Mouse (Mus musculus) erythroblast, adult 5-6 weeks (primary cell): ENCODE data around the gene Vstm2b. TPM values are rescaled to one million over a fixed set of nuclear protein-coding genes. Genes with fewer than 3 reads are reported as not detected.

Experiments used
- ATAC-seq: replicated peaks from 2 replicates; pipeline ENCODE4 v1.8.0; 2016; ENCODE audit warnings: moderate number of reproducible peaks, mild to moderate bottlenecking, moderate TSS enrichment, inconsistent platforms; ENCODE audit not compliant: poor library complexity, low FRiP score, severe bottlenecking
- total RNA-seq, 2 experiments: library from RNA; stranded (forward) in 1 of 2; stranded (reverse) in 1 of 2; fragments of 150-400 nt in 1 of 2; fragments of 200-764, 138-1000 nt in 1 of 2; gene quantifications; 2 replicates each; pipeline versions ENCODE4 v1.2.3 to v1.2.4; 2015 to 2017; ENCODE audit warnings: low replicate concordance in 2 of 2

Vstm2b gene
- total RNA-seq (2015; ENCODE audit: low replicate concordance) (not detected in 2 replicates), total RNA-seq (2017; ENCODE audit: low replicate concordance) (not detected in 2 replicates)

GRCm38 (mm10) chr7:40898096-40898710 is at the start of gene Vstm2b:
Gene Vstm2b (plus strand): TSS chr7:40898328.
- ATAC-seq: no peak

GRCm38 (mm10) chr7:40856088-40856625 is 42.0 kb upstream of the Vstm2b start:
- no peak for ATAC-seq

- ATAC-seq: no peak
These were observed 24.6 kb upstream of the Vstm2b start for GRCm38 (mm10) chr7:40873380-40873990.

- ATAC-seq: no peak
These were observed 13.2 kb upstream of the Vstm2b start for GRCm38 (mm10) chr7:40884855-40885489.

GRCm38 (mm10) chr7:40888358-40888757 is 9.8 kb upstream of the Vstm2b start:
- ATAC-seq: no peak

GRCm38 (mm10) chr7:40896964-40897363 is 1.2 kb upstream of the Vstm2b start:
- ATAC-seq: no peak

GRCm38 (mm10) chr7:40898711-40899375 is 715 bp downstream of the Vstm2b start:
- no peak for ATAC-seq

GRCm38 (mm10) chr7:40899376-40900265 is 1.5 kb downstream of the Vstm2b start:
- ATAC-seq: no peak

- ATAC-seq: no peak
These were observed 3.1 kb downstream of the Vstm2b start for GRCm38 (mm10) chr7:40901201-40901600.

- ATAC-seq: no peak
These were observed 4.4 kb downstream of the Vstm2b start for GRCm38 (mm10) chr7:40902506-40902905.

- no peak for ATAC-seq
These were observed 8.4 kb downstream of the Vstm2b start for GRCm38 (mm10) chr7:40906484-40906883.

GRCm38 (mm10) chr7:40916761-40917160 is 18.6 kb downstream of the Vstm2b start:
- no peak for ATAC-seq

- ATAC-seq: no peak
These were observed 22.0 kb downstream of the Vstm2b start for GRCm38 (mm10) chr7:40920118-40920517.

- no peak for ATAC-seq
These were observed 23.2 kb downstream of the Vstm2b start for GRCm38 (mm10) chr7:40921281-40921680.

GRCm38 (mm10) chr7:40922871-40923270 is 24.7 kb downstream of the Vstm2b start:
- no peak for ATAC-seq

GRCm38 (mm10) chr7:40928391-40928790 is 30.3 kb downstream of the Vstm2b start:
- no peak for ATAC-seq

GRCm38 (mm10) chr7:40936617-40937212 is 38.6 kb downstream of the Vstm2b start:
- ATAC-seq: no peak

GRCm38 (mm10) chr7:40939371-40939770 is 41.2 kb downstream of the Vstm2b start:
- no peak for ATAC-seq
